Mouse (Mus musculus): ENCODE data around the gene Birc3.
"Not testable (repeated sequence)": the region's sequence is repeated elsewhere in the genome, so short reads cannot be mapped to it uniquely, and the experiment has no call there.

Gene Birc3

GRCm38 (mm10) chr9:7872775-7873439 lies at the start of gene Birc3:
Birc3 (minus strand) TSS chr9:7873186.
- DNase-seq: peak; percentile 83

- DNase-seq: no peak
Observed at GRCm38 (mm10) chr9:7914925-7915324, 41.9 kb upstream of the Birc3 start.

- peak; percentile 57 for DNase-seq
Observed at GRCm38 (mm10) chr9:7914487-7914886, 41.5 kb upstream of the Birc3 start.

- DNase-seq: no peak
Observed at GRCm38 (mm10) chr9:7913953-7914352, 41.0 kb upstream of the Birc3 start.

GRCm38 (mm10) chr9:7907351-7907985 lies 34.5 kb upstream of the Birc3 start:
- no peak for DNase-seq

GRCm38 (mm10) chr9:7906564-7906963 lies 33.6 kb upstream of the Birc3 start:
- DNase-seq: no peak

- DNase-seq: no peak
Observed at GRCm38 (mm10) chr9:7903825-7904224, 30.8 kb upstream of the Birc3 start.

GRCm38 (mm10) chr9:7903262-7903661 lies 30.3 kb upstream of the Birc3 start:
- DNase-seq: no peak

- no peak for DNase-seq
Observed at GRCm38 (mm10) chr9:7902311-7902710, 29.3 kb upstream of the Birc3 start.

- no peak for DNase-seq
Observed at GRCm38 (mm10) chr9:7900965-7901364, 28.0 kb upstream of the Birc3 start.

GRCm38 (mm10) chr9:7897502-7897901 lies 24.5 kb upstream of the Birc3 start:
- peak; percentile 55 for DNase-seq

GRCm38 (mm10) chr9:7891796-7892195 lies 18.8 kb upstream of the Birc3 start:
- not testable (repeated sequence) for DNase-seq

GRCm38 (mm10) chr9:7891177-7891576 lies 18.2 kb upstream of the Birc3 start:
- no peak for DNase-seq

GRCm38 (mm10) chr9:7884346-7884745 lies 11.4 kb upstream of the Birc3 start:
- no peak for DNase-seq

- DNase-seq: no peak
Observed at GRCm38 (mm10) chr9:7882304-7882865, 9.4 kb upstream of the Birc3 start.

GRCm38 (mm10) chr9:7873511-7874211 lies 675 bp upstream of the Birc3 start:
- DNase-seq: no peak

GRCm38 (mm10) chr9:7872044-7872774 lies 777 bp downstream of the Birc3 start:
- DNase-seq: no peak

- no peak for DNase-seq
Observed at GRCm38 (mm10) chr9:7871316-7872043, 1.5 kb downstream of the Birc3 start.

- no peak for DNase-seq
Observed at GRCm38 (mm10) chr9:7870556-7871315, 2.2 kb downstream of the Birc3 start.

GRCm38 (mm10) chr9:7868838-7869491 lies 4.0 kb downstream of the Birc3 start:
- no peak for DNase-seq

- no peak for DNase-seq
Observed at GRCm38 (mm10) chr9:7867981-7868380, 5.0 kb downstream of the Birc3 start.
